Mouse (Mus musculus) cerebellum, adult 9-10 months (tissue): Measurements from ENCODE around the gene Tdo2.

ENCODE experiments used
- DNase-seq: peaks from one replicate; pipeline ENCODE4 v3.0.0; 2022

Gene Tdo2

DNA sequence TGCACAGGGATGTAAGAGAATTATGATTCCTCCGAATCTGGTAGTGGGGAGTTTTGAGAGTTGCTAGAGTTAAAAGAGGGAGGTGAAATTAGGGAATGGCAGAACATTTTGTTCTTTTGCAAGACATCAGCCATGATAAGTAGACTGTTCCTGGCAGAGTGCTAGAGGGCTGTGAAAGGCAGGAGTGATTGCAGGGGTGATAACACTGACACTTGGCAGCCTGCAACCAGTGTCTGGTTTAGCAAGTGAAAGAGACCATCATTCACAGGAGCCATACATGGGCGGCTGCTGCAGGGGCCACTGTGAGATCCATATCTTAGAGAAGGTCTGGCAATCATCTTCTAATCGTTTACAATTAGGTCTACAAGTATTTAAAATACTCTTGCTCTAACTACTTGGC is 37.1 kb downstream of the Tdo2 start:
- no peak for DNase-seq

DNA sequence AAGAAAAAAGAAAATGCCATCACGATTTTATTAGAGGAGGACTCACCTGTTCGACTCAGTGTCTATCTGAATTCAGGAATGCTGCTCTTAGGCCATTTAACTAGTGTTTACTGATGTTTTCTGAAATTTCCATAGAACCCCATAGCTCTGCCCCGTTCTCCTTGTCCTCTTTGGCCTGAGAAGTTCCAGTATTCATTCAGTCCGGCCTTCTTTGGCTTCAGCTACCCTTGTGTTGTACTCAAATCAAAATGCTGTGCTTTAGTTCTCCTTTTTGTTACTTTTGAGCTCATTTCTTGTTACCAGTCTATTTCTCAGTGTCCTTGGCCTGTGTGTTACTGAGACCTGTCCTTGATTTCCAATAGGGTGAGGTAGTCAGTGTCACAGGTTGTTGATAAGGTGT is 42.7 kb downstream of the Tdo2 start:
- DNase-seq = no peak

DNA sequence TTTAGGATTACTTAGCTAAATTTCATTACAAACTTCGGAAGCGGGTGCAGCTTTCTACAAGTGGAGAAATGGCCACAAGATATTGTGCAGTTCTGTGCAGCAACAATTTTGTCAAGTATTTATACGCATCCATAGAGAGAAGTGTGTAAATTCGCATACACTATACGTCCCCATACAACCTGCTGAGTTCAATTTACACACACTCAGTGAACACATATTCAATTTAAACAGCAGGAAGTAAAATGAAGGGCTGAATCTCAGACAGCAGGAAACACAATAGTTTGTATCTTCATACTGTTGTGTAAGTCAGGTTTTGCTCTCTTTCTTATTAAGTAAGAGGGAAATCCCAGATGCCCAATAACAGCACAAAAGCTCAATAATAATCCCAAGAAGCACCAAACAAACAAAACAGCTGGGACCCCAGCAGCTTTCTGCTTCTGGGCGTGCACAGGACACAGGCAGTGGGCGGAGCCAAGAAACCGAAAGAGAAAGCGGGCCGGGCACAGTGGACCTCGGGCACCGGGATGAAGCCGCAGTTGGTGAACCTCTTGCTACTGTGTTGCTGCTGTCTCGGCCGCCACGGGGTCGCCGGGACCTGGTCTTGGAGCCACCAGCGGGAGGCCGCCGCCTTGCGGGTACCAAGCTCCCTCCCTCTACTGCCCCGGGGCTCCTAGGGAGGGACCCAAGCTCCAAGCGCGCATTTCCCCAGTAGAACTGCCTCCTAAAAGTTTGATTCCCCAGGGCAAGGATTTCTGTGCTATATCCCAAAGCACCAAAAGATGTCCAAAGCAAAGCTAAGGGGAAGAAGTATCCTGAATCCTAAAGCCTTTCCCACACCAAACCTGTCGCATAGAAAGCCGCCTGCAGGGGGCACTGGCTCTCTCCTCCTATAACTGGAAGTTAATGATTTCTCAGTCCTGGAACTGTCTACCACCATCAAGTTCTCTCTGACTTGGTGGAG is 43.6 kb downstream of the Tdo2 start, which contains the start of gene Ctso:
Gene Ctso, plus strand, starts transcription at position 461 of the 961 bp plus-strand sequence.
- peak; percentile 90 for DNase-seq

GRCm38 (mm10) chr3:81931695-81932094 is 44.3 kb downstream of the Tdo2 start:
- DNase-seq = no peak

DNA sequence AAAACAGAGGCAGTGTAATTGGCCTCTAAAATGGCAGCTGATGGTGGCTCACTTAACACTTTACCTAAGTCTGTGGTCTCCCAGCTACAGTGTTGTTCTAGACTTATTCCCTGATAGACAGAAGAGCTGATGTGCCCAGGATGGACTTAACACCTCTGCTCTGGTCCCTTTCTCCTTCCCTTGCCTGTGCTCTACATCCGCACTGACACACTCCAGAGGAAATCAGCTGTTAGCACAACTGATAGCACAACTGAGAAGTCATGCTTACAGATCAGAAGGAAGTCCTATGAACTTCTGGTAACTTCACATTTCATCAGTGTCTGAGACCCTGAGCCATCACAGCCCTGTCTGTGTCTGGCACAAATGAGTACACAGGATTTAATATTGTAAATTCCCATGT is 46.9 kb downstream of the Tdo2 start:
- DNase-seq = no peak

GRCm38 (mm10) chr3:81926764-81927325 is 49.2 kb downstream of the Tdo2 start:
- no peak for DNase-seq

GRCm38 (mm10) chr3:81925856-81926255 is 50.1 kb downstream of the Tdo2 start:
- no peak for DNase-seq

DNA sequence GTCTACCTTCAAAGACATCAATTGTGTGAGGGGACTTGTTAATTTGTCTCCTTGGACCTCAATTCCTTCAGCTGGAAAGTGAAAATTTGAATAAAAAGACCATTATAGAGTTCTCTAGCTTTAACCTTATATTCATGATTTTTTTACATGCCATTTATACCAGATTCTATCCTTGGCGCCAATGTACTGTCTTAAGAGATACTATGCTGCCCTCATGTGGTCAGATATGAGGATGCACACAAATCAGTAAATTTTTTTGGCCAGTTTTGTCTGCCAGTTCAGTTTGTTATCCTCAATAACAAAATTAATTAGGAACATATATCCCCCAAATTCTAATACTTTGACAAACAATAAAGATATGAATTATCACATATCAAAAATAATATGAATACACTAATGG is 51.1 kb downstream of the Tdo2 start:
- peak; percentile 80 for DNase-seq

DNA sequence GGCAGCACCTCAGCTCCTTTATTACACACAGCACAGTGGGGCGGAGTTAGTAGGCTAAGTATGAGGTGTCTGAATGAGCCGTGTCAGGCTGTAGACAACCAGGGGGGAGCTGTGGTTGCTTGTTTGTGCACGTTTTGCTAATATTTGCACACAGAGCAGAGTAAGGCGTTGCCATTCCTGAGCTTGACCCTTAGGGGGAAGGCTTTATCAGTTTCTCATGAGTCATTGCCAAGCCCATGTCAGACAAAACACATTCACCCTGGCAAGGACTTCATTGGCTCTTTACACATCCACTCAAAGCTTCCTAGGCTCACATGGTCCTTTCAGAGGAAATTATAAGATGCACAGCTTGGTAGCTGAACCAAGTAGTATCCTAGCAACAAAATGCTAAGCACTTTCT is 53.1 kb downstream of the Tdo2 start:
- DNase-seq = no peak

DNA sequence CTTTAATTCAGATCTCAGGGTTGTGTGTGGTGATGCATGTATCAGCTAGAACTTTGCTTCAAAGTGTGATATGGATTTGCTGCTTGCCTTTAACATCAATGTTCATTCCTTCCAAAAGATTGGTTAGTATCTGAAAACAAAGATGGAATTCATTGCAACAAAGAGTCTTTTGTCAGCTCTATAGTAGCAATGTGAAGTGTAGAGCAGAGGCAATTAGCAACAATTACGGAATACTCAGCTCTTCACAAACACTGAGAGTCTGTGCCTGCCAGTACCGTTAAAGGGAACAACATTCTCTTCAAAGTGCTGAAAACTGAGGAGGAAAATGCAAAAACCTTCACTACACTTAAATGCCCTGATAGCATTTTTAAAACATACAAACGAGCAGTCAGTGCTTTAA is 56.3 kb downstream of the Tdo2 start:
- no peak for DNase-seq

- DNase-seq = no peak
Measured at GRCm38 (mm10) chr3:81918215-81918614, 57.8 kb downstream of the Tdo2 start.

- DNase-seq = no peak
Measured at GRCm38 (mm10) chr3:81917354-81917935, 58.6 kb downstream of the Tdo2 start.

DNA sequence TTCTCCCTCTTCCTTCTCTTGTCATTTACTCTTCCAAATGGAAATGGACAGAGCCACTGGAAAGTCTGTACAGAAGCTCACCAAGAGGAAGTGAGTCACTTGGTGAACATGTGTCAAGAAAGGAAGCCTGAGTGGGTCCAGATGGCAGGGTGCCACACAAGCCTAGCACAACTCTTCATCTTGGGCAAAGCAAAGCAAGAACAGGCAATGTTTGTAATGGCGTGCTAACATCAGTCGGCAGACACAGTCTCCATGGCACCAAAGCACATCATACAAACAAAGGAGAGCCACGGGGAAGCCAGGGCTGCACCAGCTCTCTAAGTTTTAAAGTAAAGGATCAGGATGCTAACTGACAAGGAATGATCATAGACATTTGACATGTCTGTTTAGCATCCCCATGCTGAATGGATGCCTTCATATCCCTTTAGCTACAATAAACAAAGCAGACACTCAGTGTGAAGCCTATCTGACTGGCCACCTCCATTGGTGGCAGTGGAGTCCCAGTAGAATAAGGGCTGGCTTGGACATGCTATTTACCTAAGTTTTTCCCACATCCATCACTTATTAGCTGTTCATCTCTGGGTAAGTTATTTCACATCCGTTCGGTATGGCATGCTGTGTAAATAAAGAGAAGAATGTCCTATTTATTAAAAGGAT is 59.8 kb downstream of the Tdo2 start:
- no peak for DNase-seq

DNA sequence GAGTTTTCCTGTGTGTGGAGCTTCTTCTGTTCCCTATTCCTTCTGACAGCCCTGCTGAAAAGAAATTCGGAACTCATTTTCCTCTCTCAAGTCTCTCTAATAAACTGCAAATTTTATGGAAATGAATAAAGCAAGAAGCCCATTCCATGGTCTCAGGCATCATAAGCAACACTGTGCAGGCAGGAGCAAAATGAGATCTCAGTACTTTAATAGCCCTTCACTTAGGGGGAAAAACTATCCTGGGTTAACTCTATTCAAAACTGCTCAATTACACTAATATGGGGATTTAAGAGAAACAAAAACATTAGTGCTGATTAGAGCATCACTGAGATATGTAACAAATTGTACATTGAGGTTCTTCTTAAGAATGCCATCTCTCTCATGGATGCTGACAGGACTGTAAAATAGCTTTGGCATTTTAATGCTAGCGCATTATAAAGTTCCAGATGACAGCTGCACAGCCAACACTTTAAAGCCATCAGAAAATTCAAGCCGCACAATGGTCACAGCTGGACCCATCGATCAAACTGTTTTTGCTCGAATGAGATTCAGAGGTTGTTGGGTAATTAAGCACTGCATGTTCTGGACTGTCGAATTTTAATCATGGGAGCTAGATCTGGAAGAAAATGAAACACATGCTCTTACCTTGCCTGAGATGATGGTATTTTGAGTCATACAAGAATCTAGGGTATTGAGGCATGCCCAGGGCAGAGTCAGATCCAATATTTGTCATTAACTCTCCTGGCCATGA is 65.5 kb downstream of the Tdo2 start:
- no peak for DNase-seq
